Comparison of ENCODE assay signal across 17 mouse cellular contexts in genomic region chr17:12571316-12571715, GRCm38 (mm10). TPM values are rescaled to one million over a fixed set of nuclear protein-coding genes. Genes with fewer than 3 reads are reported as not detected.
DNase-seq lines count a peak whose midpoint lies in the region; TF ChIP-seq lines count a peak whose summit lies in the region.
"Had no signal": no experiment of that assay in that cellular context is flagged by ENCODE, and none has a peak within 500 bp of the region (broad histone marks: within the 10 kb centered on the region; RNA-seq: fewer than 3 reads in every experiment).

No protein-coding gene starts in this region.

- WGBS in heart, adult 2 months, result 52% methylated on average over 6 of the region's 6 CpGs
- 88% methylated on average over 6 of the region's 6 CpGs for WGBS in limb, embryonic 10.5 days

- peak overlapping the region; percentile 15; the same call in 1 of the 2 replicates for H3K27ac ChIP-seq in testis, adult 2 months (ENCODE audit: control insufficient read depth, insufficient read depth, low read depth, low read length)
- H3K27ac ChIP-seq in heart, adult 2 months, result peak overlapping the region; percentile 71
- no peak overlapping the region for H3K27ac ChIP-seq in limb, embryonic 10.5 days
- H3K27ac ChIP-seq: embryonic facial prominence, embryonic 12.5 days; liver, embryonic 13.5 days; neural tube, embryonic 12.5 days had no signal

- H3K9ac ChIP-seq in heart, adult 2 months (ENCODE audit: low read depth, low read length), result no peak overlapping the region
- H3K9ac ChIP-seq: embryonic facial prominence, embryonic 12.5 days; liver, embryonic 13.5 days; neural tube, embryonic 12.5 days had no signal

- TF ChIP-seq POLR2A in testis, adult 2 months (IDR thresholded peaks at IDR 0.05; ENCODE audit: control insufficient read depth, low read depth, low read length), result no peak
- TF ChIP-seq POLR2A in heart, adult 2 months (IDR thresholded peaks at IDR 0.05; ENCODE audit: insufficient read depth, low read depth, low read length), result no peak

- peak; percentile 62; the same call in 1 of the 2 replicates for TF ChIP-seq EP300 in heart, adult 2 months (IDR thresholded peaks at IDR 0.05; ENCODE audit: insufficient read depth, low read depth, low read length)

- no peaks in the 10 kb centered on the region for H3K4me1 ChIP-seq in testis, adult 2 months (ENCODE audit: control insufficient read depth, insufficient read depth, low read length)
- peaks cover 3% of the 10 kb centered on the region for H3K4me1 ChIP-seq in heart, adult 2 months (ENCODE audit: control insufficient read depth, insufficient read depth, low read length)
- no peaks in the 10 kb centered on the region for H3K4me1 ChIP-seq in limb, embryonic 10.5 days
- H3K4me1 ChIP-seq: embryonic facial prominence, embryonic 12.5 days; liver, embryonic 13.5 days; neural tube, embryonic 12.5 days had no signal

- DNase-seq in testis, postnatal 10 days (ENCODE audit: low spot score), result no peak
- DNase-seq in heart, adult 2 months, result peak; percentile 45 to 76
- peak; percentile 43 to 56 for DNase-seq in heart, postnatal 14 days
- no peak for DNase-seq in limb, embryonic 10.5 days (ENCODE audit: low spot score)
- no peak for DNase-seq in B cell, adult 2 months
- no peak for DNase-seq in spleen, postnatal 14 days (ENCODE audit: low spot score in 2 of 2)
- DNase-seq: cerebellum, postnatal 36 days; kidney, postnatal 10 days; liver, embryonic 13.5 days; right cerebral cortex, postnatal 14 days; thymus, adult 18-20 months had no signal

- H3K79me2 ChIP-seq in heart, adult 2 months (replicated peaks; ENCODE audit: control insufficient read depth, insufficient read depth, low read length), result no peaks in the 10 kb centered on the region

- no peaks in the 10 kb centered on the region for H3K36me3 ChIP-seq in testis, adult 2 months (ENCODE audit: control insufficient read depth, insufficient read depth, low read length)
- no peaks in the 10 kb centered on the region for H3K36me3 ChIP-seq in heart, adult 2 months (ENCODE audit: control insufficient read depth, insufficient read depth, low read length)
- no peaks in the 10 kb centered on the region for H3K36me3 ChIP-seq in limb, embryonic 10.5 days
- H3K36me3 ChIP-seq: embryonic facial prominence, embryonic 12.5 days; liver, embryonic 13.5 days; neural tube, embryonic 12.5 days had no signal

- H3K4me3 ChIP-seq in testis, adult 2 months (ENCODE audit: control insufficient read depth, low read depth, low read length), result no peak overlapping the region
- H3K4me3 ChIP-seq in heart, adult 2 months, result no peak overlapping the region
- H3K4me3 ChIP-seq in limb, embryonic 10.5 days, result no peak overlapping the region
- H3K4me3 ChIP-seq: embryonic facial prominence, embryonic 12.5 days; liver, embryonic 13.5 days; neural tube, embryonic 12.5 days had no signal

- intact Hi-C loops in heart, adult 2 months (cut with DNase I), result no loop called here
- intact Hi-C loops in heart, postnatal 14 days (cut with DNase I), result no loop called here

- no peaks in the 10 kb centered on the region for H3K27me3 ChIP-seq in testis, adult 2 months (ENCODE audit: control insufficient read depth, insufficient read depth, low read length)
- no peaks in the 10 kb centered on the region for H3K27me3 ChIP-seq in heart, adult 2 months (ENCODE audit: control insufficient read depth, insufficient read depth, low read length)
- H3K27me3 ChIP-seq in limb, embryonic 10.5 days (ENCODE audit: low read depth, poor library complexity, severe bottlenecking), result no peaks in the 10 kb centered on the region
- H3K27me3 ChIP-seq: embryonic facial prominence, embryonic 12.5 days; liver, embryonic 13.5 days; neural tube, embryonic 12.5 days had no signal

- TF ChIP-seq CTCF in testis, adult 2 months (IDR thresholded peaks at IDR 0.05; ENCODE audit: control insufficient read depth, insufficient read depth, insufficient replicate concordance, low read depth, low read length), result no peak
- no peak for TF ChIP-seq CTCF in heart, adult 2 months (IDR thresholded peaks at IDR 0.05)

- H3K9me3 ChIP-seq in limb, embryonic 10.5 days (replicated peaks), result no peaks in the 10 kb centered on the region
- H3K9me3 ChIP-seq: embryonic facial prominence, embryonic 12.5 days; liver, embryonic 13.5 days; neural tube, embryonic 12.5 days had no signal

RNA-seq across cellular contexts. Expression of gene Slc22a2, which starts 12.6 kb away (rescaled TPM):
- not detected in 2 replicates for polyA plus RNA-seq in testis, adult 2 months (2012; rRNA removed)
- not detected for total RNA-seq in heart, adult 2 months (2021)
- 0.20 TPM in 1 of 2 replicates, not detected in the other for polyA plus RNA-seq in heart, adult 2 months (2012; rRNA removed)
- not detected for total RNA-seq in heart, postnatal 14 days (2021)
- polyA plus RNA-seq in limb, embryonic 10.5 days (2016; fragmentation: Nextera tagmentation; extraction: Ambion mirVana), result not detected in 2 replicates
- total RNA-seq: CH12.LX; granulocyte monocyte progenitor cell, adult 5-6 weeks; megakaryocyte progenitor cell, adult 5-6 weeks had no signal
- polyA plus RNA-seq: embryonic facial prominence, embryonic 12.5 days; liver, embryonic 13.5 days had no signal

Comparison
In these comparisons a context has a peak if more than half of its experiments do, and no peak if none do; other contexts are left out.
1. DNase-seq: peak in heart, adult 2 months (2 of 2) and heart, postnatal 14 days (2 of 2); none in testis, postnatal 10 days (single experiment), limb, embryonic 10.5 days (single experiment), B cell, adult 2 months (0 of 2) and spleen, postnatal 14 days (0 of 2).